Mouse (Mus musculus) heart, embryonic 11.5 days (tissue): ENCODE data around the gene Mpp2. TPM values are rescaled to one million over a fixed set of nuclear protein-coding genes. Genes with fewer than 3 reads are reported as not detected.

Experiments
- ATAC-seq: fragments of 200-750 bp; cut with Nextera tagmentation; replicated peaks from 2 replicates; pipeline ENCODE4 v1.8.0; 2017; ENCODE audit warnings: moderate library complexity; ENCODE audit not compliant: insufficient number of reproducible peaks, low FRiP score, low TSS enrichment
- H3K27ac ChIP-seq: fragments of 300-500 bp; sonication (generic); 2 replicates; pipeline ENCODE4 v1.5.1; 2014; ENCODE audit warnings: mild to moderate bottlenecking, low read depth, low read length
- H3K27me3 ChIP-seq: fragments of 300-500 bp; sonication (generic); 2 replicates; pipeline ENCODE4 v1.6.1; 2014; ENCODE audit warnings: mild to moderate bottlenecking, low read length, mixed read lengths; ENCODE audit not compliant: control insufficient read depth, insufficient read depth
- H3K36me3 ChIP-seq: fragments of 300-500 bp; sonication (generic); 2 replicates; pipeline ENCODE4 v1.6.1; 2014; ENCODE audit warnings: mild to moderate bottlenecking, low read length, moderate library complexity, mixed read lengths; ENCODE audit not compliant: control insufficient read depth, insufficient read depth
- H3K4me1 ChIP-seq: fragments of 300-500 bp; sonication (generic); 2 replicates; pipeline ENCODE4 v1.6.1; 2014; ENCODE audit warnings: low read length; ENCODE audit not compliant: control insufficient read depth, insufficient read depth
- H3K4me2 ChIP-seq: fragments of 300-500 bp; sonication (generic); 2 replicates; pipeline ENCODE4 v1.6.1; 2014; ENCODE audit warnings: mild to moderate bottlenecking, moderate library complexity
- H3K4me3 ChIP-seq: fragments of 300-500 bp; sonication (generic); 2 replicates; pipeline ENCODE4 v1.5.1; 2014; ENCODE audit warnings: low read depth, low read length
- H3K9ac ChIP-seq: fragments of 300-500 bp; sonication (generic); 2 replicates; pipeline ENCODE4 v1.6.1; 2014; ENCODE audit warnings: mild to moderate bottlenecking, low read depth, low read length, moderate library complexity
- H3K9me3 ChIP-seq: fragments of 300-500 bp; sonication (generic); replicated peaks from 2 replicates; pipeline ENCODE4 v1.6.1; 2016; ENCODE audit warnings: low read length; ENCODE audit not compliant: control insufficient read depth
- WGBS: fragments of 180-500 bp; shearing (Covaris S2); extraction: QIAGEN DNeasy Blood & Tissue Kit; methylation state at CpG from one replicate; pipeline ENCODE4 v1.1.7; 2014; ENCODE audit not compliant: insufficient replicate concordance; 5-methylcytosine and 5-hydroxymethylcytosine counted together
- polyA plus RNA-seq: library from polyadenylated mRNA; unstranded; fragments of >200 nt; fragmentation: Nextera tagmentation; extraction: Ambion mirVana; gene quantifications from 2 replicates; pipeline ENCODE4 v1.2.1, GENCODE M21; 2014

Gene Mpp2
- polyA plus RNA-seq, 1 experiment from 2014 or later, result 9.7 TPM

DNA sequence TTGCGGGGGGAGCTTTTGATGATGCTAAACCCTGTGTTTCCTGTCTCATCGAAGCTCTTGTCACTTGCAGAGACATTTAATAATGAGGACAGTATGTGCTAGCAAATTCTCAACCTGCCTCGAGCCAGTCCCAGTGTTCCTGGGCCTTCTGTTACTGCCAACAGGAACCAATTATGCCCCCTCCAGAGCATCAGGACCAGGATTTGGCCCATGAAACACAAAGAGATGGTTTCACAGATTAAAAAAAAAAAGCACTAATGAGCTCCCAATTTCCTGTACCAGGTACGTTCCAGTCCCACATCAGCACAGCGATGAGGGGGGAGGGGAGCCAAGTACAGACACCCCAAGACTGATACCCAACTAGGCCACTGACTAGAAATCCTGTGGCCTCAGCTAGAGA lies 67.1 kb downstream of the Mpp2 start:
- ATAC-seq, result no peak
- Histone ChIP-seq H3K4me2 (no peak overlapping the region), H3K4me3 (no peak overlapping the region), H3K27ac (no peak overlapping the region), H3K9me3 (no peaks in the 10 kb centered on the region), H3K36me3 (no peaks in the 10 kb centered on the region), H3K9ac (no peak overlapping the region), H3K27me3 (peaks cover 15% of the 10 kb centered on the region), H3K4me1 (peaks cover 5% of the 10 kb centered on the region; the same call in 1 of the 2 replicates)
- WGBS, result 85% methylated on average over 5 of the region's 5 CpGs

DNA sequence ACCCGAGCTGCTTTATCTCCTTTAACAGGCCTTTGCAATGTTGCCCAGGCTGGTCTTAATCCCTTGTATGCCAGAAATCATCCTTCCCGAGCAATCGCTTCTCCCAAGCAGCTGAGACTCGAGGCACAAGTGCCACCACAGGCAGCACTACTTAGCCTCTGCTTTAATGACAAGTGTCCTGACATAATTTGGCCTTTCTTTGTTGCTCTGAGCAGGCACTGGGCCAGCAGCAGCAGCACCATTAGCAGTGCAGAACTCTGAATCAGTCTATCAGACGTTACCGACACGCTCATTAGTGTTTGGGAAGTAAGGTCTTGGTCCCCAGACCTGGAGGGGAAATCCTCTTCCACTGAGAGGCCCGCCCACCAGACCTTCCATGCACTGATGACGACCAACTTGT lies 68.6 kb downstream of the Mpp2 start:
- 77% methylated on average over 9 of the region's 9 CpGs for WGBS
- Histone ChIP-seq H3K4me1 (no peaks in the 10 kb centered on the region), H3K4me2 (no peak overlapping the region), H3K27me3 (peaks cover 4% of the 10 kb centered on the region; the same call in 1 of the 2 replicates), H3K27ac (no peak overlapping the region), H3K9ac (no peak overlapping the region), H3K4me3 (no peak overlapping the region), H3K9me3 (no peaks in the 10 kb centered on the region), H3K36me3 (no peaks in the 10 kb centered on the region)
- no peak for ATAC-seq

DNA sequence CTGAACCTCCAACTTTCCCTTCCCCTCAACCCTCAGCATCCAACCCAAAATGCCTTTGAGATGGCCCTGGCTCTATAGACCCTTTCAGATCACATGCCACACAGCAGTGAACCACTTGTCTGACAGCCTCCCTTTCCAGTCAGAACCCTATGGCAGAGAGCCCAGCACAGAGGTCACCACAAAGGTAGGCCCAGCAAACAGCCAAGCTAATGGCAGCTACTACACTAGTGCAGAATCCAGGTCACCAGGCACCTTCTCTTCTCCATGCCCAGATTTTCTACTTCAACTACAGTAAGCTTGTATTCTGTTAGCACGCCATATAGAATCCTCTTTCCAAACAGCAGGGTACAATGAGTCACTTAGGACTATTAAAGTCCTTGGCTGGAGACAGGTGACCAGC lies 72.2 kb downstream of the Mpp2 start:
- H3K9me3 ChIP-seq, result no peaks in the 10 kb centered on the region
- H3K4me1 ChIP-seq, result no peaks in the 10 kb centered on the region
- WGBS, result 86% methylated on average over 1 of the region's 1 CpGs
- H3K9ac ChIP-seq, result no peak overlapping the region
- H3K36me3 ChIP-seq, result no peaks in the 10 kb centered on the region
- no peaks in the 10 kb centered on the region for H3K27me3 ChIP-seq
- no peak overlapping the region for H3K4me3 ChIP-seq
- H3K27ac ChIP-seq, result no peak overlapping the region
- H3K4me2 ChIP-seq, result no peak overlapping the region
- ATAC-seq, result no peak

DNA sequence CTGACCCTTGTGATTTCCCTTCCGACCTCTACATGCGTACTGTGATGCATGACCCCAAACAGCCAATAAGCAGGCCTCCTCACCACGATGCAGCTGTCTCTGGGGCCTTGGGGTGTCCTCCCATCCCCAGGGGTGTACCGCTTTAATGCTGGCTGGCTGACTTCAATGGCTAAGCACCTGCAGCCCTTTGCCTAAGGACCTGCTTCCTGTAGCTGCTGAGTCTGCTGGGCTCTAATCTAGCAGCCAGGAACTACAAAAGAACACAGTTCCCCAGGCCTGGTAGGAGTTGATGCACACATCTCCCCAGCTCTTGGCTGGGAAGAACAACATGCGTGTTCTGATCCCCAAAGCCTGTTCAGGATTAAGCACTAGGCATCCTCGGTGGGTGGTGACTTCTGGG lies 72.8 kb downstream of the Mpp2 start:
- no peak overlapping the region for H3K27ac ChIP-seq
- WGBS, result 72% methylated on average over 6 of the region's 6 CpGs
- no peak overlapping the region for H3K9ac ChIP-seq
- no peaks in the 10 kb centered on the region for H3K36me3 ChIP-seq
- no peak overlapping the region for H3K4me3 ChIP-seq
- H3K27me3 ChIP-seq, result no peaks in the 10 kb centered on the region
- H3K4me1 ChIP-seq, result no peaks in the 10 kb centered on the region
- no peak overlapping the region for H3K4me2 ChIP-seq
- no peak for ATAC-seq
- H3K9me3 ChIP-seq, result no peaks in the 10 kb centered on the region

DNA sequence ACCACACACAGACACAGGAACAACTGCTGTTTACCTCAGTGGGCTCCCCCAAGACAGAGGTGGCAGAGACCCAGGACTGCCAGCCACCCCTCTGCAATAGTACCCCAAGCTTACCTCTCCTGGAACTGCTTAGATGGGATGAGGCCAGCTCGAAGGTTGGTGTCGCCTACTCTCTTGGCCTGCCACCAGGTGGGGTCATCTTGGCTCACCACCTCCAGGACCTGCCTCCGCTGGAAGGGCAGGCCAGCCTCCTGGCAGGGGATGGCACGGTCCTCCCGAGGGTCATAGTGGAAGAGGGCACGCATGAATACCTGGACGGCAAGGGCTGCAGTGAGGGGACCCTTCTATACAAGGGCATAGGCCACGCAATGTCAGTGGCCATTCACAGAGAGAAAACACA lies 75.1 kb downstream of the Mpp2 start:
- Histone ChIP-seq H3K4me3 (no peak overlapping the region), H3K36me3 (no peaks in the 10 kb centered on the region)

DNA sequence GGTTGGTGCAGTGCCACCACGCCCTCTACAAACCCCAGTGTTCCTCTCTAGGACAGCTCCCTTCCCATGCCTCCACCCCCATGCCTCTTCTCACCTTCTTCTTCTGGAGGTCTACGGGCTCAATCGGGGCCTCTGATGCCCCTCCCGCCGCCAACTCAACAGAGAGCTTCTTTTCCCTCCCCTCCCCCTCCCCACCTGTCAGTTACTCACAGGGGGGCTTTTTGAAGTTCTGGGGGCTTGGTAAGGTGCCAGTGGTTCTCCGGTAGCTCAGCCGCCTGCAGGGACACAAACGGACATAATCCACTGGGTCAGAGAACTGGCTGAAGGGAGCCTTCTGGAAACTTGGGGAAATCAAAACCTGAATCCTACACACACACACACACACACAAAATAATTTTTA lies 76.8 kb downstream of the Mpp2 start:
- 62% methylated on average over 8 of the region's 8 CpGs for WGBS
- Histone ChIP-seq H3K4me1 (no peaks in the 10 kb centered on the region), H3K4me2 (no peak overlapping the region), H3K36me3 (no peaks in the 10 kb centered on the region), H3K27me3 (no peaks in the 10 kb centered on the region), H3K9me3 (no peaks in the 10 kb centered on the region), H3K27ac (no peak overlapping the region), H3K9ac (no peak overlapping the region), H3K4me3 (no peak overlapping the region)
- ATAC-seq, result no peak

More for the DNA sequence above, 75.1 kb downstream of the Mpp2 start:
- no peak for ATAC-seq
- Histone ChIP-seq H3K27ac (no peak overlapping the region), H3K27me3 (no peaks in the 10 kb centered on the region), H3K9me3 (no peaks in the 10 kb centered on the region), H3K4me1 (no peaks in the 10 kb centered on the region), H3K9ac (no peak overlapping the region), H3K4me2 (no peak overlapping the region)
- 75% methylated on average over 8 of the region's 8 CpGs for WGBS

DNA sequence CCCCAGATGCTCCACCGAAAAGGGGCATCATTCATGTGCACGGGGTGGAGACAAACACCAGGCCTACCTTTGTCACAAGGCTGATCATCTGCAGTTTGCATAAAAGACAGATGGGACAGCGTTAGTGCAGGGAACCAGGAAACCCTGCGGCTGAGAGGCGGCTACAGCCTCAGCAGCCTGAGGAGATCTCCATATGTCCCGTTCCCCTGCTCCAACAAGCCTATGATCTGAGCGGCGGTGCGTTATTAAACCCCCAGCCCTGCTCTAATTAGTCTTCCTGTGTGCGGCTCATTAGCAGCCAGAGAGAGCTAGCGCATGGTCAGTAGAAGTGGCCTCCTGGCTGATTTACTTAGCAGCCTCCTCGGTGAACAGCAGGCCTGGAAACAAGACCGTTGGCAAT lies 78.2 kb downstream of the Mpp2 start:
- Histone ChIP-seq H3K4me2 (no peak overlapping the region), H3K36me3 (no peaks in the 10 kb centered on the region), H3K4me3 (no peak overlapping the region), H3K4me1 (no peaks in the 10 kb centered on the region), H3K9ac (no peak overlapping the region), H3K27me3 (no peaks in the 10 kb centered on the region), H3K27ac (no peak overlapping the region), H3K9me3 (no peaks in the 10 kb centered on the region)
- WGBS, result 79% methylated on average over 13 of the region's 13 CpGs
- no peak for ATAC-seq

DNA sequence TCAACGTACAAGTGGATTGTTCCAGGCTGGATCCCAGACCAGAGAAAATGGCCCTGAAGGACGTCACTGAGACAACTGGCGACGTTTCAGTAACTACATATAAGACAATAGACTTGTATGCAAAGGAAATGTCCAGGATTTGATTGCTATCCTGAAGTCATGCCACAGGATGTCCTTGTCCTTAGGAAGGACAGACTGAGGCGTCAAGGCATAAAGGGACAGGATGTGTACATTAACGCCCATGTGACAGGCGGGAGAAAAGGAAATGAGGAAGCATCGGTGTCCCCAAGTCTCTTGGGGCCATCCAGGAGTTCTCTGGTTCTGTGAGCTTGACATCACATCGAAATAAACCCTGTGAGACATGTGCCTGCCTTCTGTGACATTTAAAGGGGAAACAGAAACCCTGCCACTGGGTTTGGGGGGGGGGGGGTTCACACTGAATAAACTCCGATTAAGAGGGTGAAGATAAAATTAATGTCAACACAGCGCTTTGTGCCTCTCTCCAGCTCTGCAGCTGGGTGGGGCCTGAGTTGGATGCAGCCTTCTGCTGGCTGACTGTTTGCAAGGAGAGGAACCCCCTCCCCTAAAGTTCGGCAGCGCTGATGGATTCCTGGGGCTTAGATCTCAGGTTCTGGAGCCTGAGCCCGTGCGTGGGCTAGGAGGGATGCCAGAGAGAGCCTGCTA lies 79.2 kb downstream of the Mpp2 start:
- 59% methylated on average over 15 of the region's 15 CpGs for WGBS
- ATAC-seq, result no peak
- 0 out of 2 replicates have a peak, but pooled peaks cover 2% of the 10 kb centered on the region for H3K9me3 ChIP-seq
- H3K4me3 ChIP-seq, result no peak overlapping the region
- H3K9ac ChIP-seq, result no peak overlapping the region
- no peaks in the 10 kb centered on the region for H3K27me3 ChIP-seq
- H3K4me2 ChIP-seq, result no peak overlapping the region
- no peak overlapping the region for H3K27ac ChIP-seq
- no peaks in the 10 kb centered on the region for H3K4me1 ChIP-seq
- H3K36me3 ChIP-seq, result no peaks in the 10 kb centered on the region; the same call in 1 of the 2 replicates

DNA sequence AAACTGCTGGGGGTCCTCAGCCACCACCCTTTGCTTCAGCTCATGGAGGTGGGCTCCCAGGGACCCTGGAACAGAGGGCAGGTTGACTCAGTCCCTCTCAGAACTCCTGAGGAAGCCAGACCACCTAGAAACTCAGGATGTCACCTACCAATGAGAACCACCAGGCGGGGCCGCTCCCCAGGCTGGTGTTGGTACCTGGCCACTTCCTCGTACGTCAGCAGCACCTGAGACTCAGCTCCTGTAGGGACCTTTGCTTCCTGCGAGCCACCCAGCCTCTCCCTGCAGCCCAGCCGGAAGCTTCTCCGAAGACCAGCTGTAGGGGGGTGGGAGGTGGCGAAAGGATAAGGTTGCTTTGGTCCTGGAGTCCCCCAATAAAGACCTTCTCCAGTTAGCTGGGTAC lies 79.9 kb downstream of the Mpp2 start:
- H3K4me3 ChIP-seq, result no peak overlapping the region
- WGBS, result 90% methylated on average over 8 of the region's 8 CpGs

More for the DNA sequence above, 79.9 kb downstream of the Mpp2 start:
- no peaks in the 10 kb centered on the region for H3K4me1 ChIP-seq
- 0 out of 2 replicates have a peak, but pooled peaks cover 2% of the 10 kb centered on the region for H3K9me3 ChIP-seq
- no peak for ATAC-seq
- H3K27me3 ChIP-seq, result no peaks in the 10 kb centered on the region
- no peak overlapping the region for H3K9ac ChIP-seq
- H3K36me3 ChIP-seq, result no peaks in the 10 kb centered on the region; the same call in 1 of the 2 replicates
- H3K4me2 ChIP-seq, result no peak overlapping the region
- no peak overlapping the region for H3K27ac ChIP-seq
